Mouse (Mus musculus) granulocyte monocyte progenitor cell, adult 5-6 weeks (primary cell): ENCODE data around the gene Tns1. TPM values are rescaled to one million over a fixed set of nuclear protein-coding genes. Genes with fewer than 3 reads are reported as not detected.

ENCODE experiments used
- ATAC-seq: replicated peaks from 2 replicates; pipeline ENCODE4 v1.8.0; 2016; ENCODE audit warnings: mild to moderate bottlenecking, moderate TSS enrichment, inconsistent platforms; ENCODE audit not compliant: poor library complexity, severe bottlenecking
- total RNA-seq, 2 experiments: library from RNA; stranded (forward) in 1 of 2; stranded (reverse) in 1 of 2; fragments of 200-712, 200-1000 nt in 1 of 2; fragments of >200 nt in 1 of 2; fragmentation: Nextera tagmentation in 1 of 2; gene quantifications; 2 replicates each; pipeline ENCODE4 v1.2.3; 2014 to 2017

Tns1 gene
- total RNA-seq, 2 experiments from 2014 or later, result 3.0 to 29.0 TPM

GRCm38 (mm10) chr1:74024452-74025190 lies 99.6 kb downstream of the Tns1 start:
- ATAC-seq, result peak; percentile 17; the same call in 1 of the 2 replicates

GRCm38 (mm10) chr1:74022998-74023397 lies 101.3 kb downstream of the Tns1 start:
- no peak for ATAC-seq

GRCm38 (mm10) chr1:74022536-74022935 lies 101.7 kb downstream of the Tns1 start:
- no peak for ATAC-seq

- no peak for ATAC-seq
Observed at GRCm38 (mm10) chr1:74020235-74020634, 104.0 kb downstream of the Tns1 start.

- ATAC-seq, result no peak
Observed at GRCm38 (mm10) chr1:74017399-74018172, 106.7 kb downstream of the Tns1 start.

- no peak for ATAC-seq
Observed at GRCm38 (mm10) chr1:74016618-74017017, 107.6 kb downstream of the Tns1 start.

- peak; percentile 42; the same call in 1 of the 2 replicates for ATAC-seq
Observed at GRCm38 (mm10) chr1:74015513-74016234, 108.6 kb downstream of the Tns1 start.

GRCm38 (mm10) chr1:74014538-74015327 lies 109.5 kb downstream of the Tns1 start:
- ATAC-seq, result no peak

- ATAC-seq, result no peak
Observed at GRCm38 (mm10) chr1:74013296-74014031, 110.8 kb downstream of the Tns1 start.

GRCm38 (mm10) chr1:74012706-74013105 lies 111.5 kb downstream of the Tns1 start:
- no peak for ATAC-seq

- no peak for ATAC-seq
Observed at GRCm38 (mm10) chr1:74009495-74009894, 114.8 kb downstream of the Tns1 start.

- ATAC-seq, result no peak
Observed at GRCm38 (mm10) chr1:74008966-74009365, 115.3 kb downstream of the Tns1 start.

GRCm38 (mm10) chr1:74008498-74008897 lies 115.8 kb downstream of the Tns1 start:
- ATAC-seq, result no peak

- peak; percentile 55 for ATAC-seq
Observed at GRCm38 (mm10) chr1:74007398-74008050, 116.7 kb downstream of the Tns1 start.

GRCm38 (mm10) chr1:74005020-74005419 lies 119.2 kb downstream of the Tns1 start:
- ATAC-seq, result no peak

GRCm38 (mm10) chr1:74003723-74004122 lies 120.5 kb downstream of the Tns1 start:
- ATAC-seq, result no peak

GRCm38 (mm10) chr1:74001449-74001820 lies 122.8 kb downstream of the Tns1 start:
- peak; percentile 67 for ATAC-seq

- no peak for ATAC-seq
Observed at GRCm38 (mm10) chr1:74000810-74001448, 123.3 kb downstream of the Tns1 start.
